Mouse (Mus musculus) stomach, embryonic 16.5 days (tissue): ENCODE data around the gene Shkbp1. TPM values are rescaled to one million over a fixed set of nuclear protein-coding genes. Genes with fewer than 3 reads are reported as not detected.

ENCODE experiments used
- polyA plus RNA-seq: library from polyadenylated mRNA; unstranded; fragments of >200 nt; fragmentation: Nextera tagmentation; extraction: Ambion mirVana; gene quantifications from 2 replicates; pipeline ENCODE4 v1.2.1, GENCODE M21; 2015

The Shkbp1 gene
- polyA plus RNA-seq, 1 experiment from 2014 or later, result 41.0 TPM

Other genes with a start within 250 kb of the Shkbp1 start
- gene Cyp2f2, start 236.1 kb downstream of the Shkbp1 start, polyA plus RNA-seq, result 137 and 195 TPM in 2 replicates
- 0.18 and 0.31 TPM in 2 replicates for gene Cyp2t4, start 202.3 kb downstream of the Shkbp1 start, polyA plus RNA-seq
- 55.8 and 56.3 TPM in 2 replicates for gene Egln2, start 189.2 kb downstream of the Shkbp1 start, polyA plus RNA-seq
- 68.9 and 72.7 TPM in 2 replicates for gene Rab4b, start 177.1 kb downstream of the Shkbp1 start, polyA plus RNA-seq
- gene Gm21983, start 174.9 kb downstream of the Shkbp1 start, polyA plus RNA-seq, result not detected in 2 replicates
- 8.0 and 9.3 TPM in 2 replicates for gene Mia, start 174.9 kb downstream of the Shkbp1 start, polyA plus RNA-seq
- 3.2 TPM in 2 replicates for gene BC024978, start 160.2 kb downstream of the Shkbp1 start, polyA plus RNA-seq
- gene Snrpa, start 159.7 kb downstream of the Shkbp1 start, polyA plus RNA-seq, result 184 and 213 TPM in 2 replicates
- gene Itpkc, start 127.4 kb downstream of the Shkbp1 start, polyA plus RNA-seq, result 10.3 and 11.0 TPM in 2 replicates
- gene Coq8b, start 123.0 kb downstream of the Shkbp1 start, polyA plus RNA-seq, result 26.4 TPM in 2 replicates
- gene Numbl, start 97.6 kb downstream of the Shkbp1 start, polyA plus RNA-seq, result 13.7 and 15.8 TPM in 2 replicates
- 170 and 202 TPM in 2 replicates for gene Ltbp4, start 18.3 kb downstream of the Shkbp1 start, polyA plus RNA-seq
- gene Gm20479, start 1.4 kb upstream of the Shkbp1 start, polyA plus RNA-seq, result 3.0 TPM in 1 of 2 replicates, not detected in the other
- 0.50 and 0.57 TPM in 2 replicates for gene Sptbn4, start 91.7 kb upstream of the Shkbp1 start, polyA plus RNA-seq
- 112 and 113 TPM in 2 replicates for gene Blvrb, start 92.0 kb upstream of the Shkbp1 start, polyA plus RNA-seq
- gene Sertad3, start 117.7 kb upstream of the Shkbp1 start, polyA plus RNA-seq, result 38.1 and 39.4 TPM in 2 replicates
- gene Sertad1, start 130.9 kb upstream of the Shkbp1 start, polyA plus RNA-seq, result 42.0 and 45.9 TPM in 2 replicates
- gene Prx, start 143.3 kb upstream of the Shkbp1 start, polyA plus RNA-seq, result 3.7 and 4.0 TPM in 2 replicates
- gene Hipk4, start 167.2 kb upstream of the Shkbp1 start, polyA plus RNA-seq, result 0.35 and 0.79 TPM in 2 replicates
- 93.5 and 107 TPM in 2 replicates for gene Pld3, start 197.2 kb upstream of the Shkbp1 start, polyA plus RNA-seq
- 23.0 and 25.6 TPM in 2 replicates for gene 2310022A10Rik, start 197.2 kb upstream of the Shkbp1 start, polyA plus RNA-seq
- 79.0 and 84.6 TPM in 2 replicates for gene Akt2, start 235.5 kb upstream of the Shkbp1 start, polyA plus RNA-seq